ENCODE assay signal across 16 mouse cellular contexts in the genomic region with DNA sequence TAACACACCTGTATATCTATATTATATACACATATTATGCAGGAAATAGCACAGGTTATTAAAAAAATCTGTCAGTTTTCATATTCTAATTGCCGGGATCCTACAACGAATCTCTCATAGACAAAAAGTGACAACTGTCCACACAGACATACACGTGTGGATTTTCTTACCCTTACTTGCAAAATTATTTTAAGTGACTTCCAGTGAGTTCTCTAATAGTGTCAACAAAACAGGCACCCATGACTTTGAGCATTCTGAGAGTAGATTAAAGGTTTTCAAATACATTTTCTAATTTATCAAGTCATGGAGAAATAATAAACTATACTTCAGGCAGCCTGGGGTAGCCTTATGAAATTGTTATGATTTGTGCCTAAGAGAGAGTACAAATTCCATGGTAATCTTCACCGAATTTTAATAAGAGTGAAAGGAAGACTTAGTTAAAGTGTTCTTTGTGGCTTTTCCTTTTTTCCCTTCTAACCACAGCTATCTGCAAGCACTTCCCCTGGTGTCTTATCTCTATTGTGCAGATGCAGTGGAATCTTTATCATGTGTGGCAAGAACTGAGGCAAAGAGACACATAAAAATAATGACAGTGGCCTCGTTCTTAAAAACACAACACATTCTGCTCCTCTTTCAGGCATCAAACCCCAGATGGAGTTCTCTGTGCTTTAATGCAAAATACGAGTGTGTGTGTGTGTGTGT.
A peak's percentile ranks its signal among the peaks of the same experiment; 100 is the strongest.
DNase-seq lines count a peak whose midpoint lies in the region; ATAC-seq and TF ChIP-seq lines count a peak whose summit lies in the region.
"Had no signal": no experiment of that assay in that cellular context is flagged by ENCODE, and none has a peak within 500 bp of the region (broad histone marks: within the 10 kb centered on the region; RNA-seq: fewer than 3 reads in every experiment).

No protein-coding gene starts in this region.

- H3K4me3 ChIP-seq in lung, embryonic 14.5 days (ENCODE audit: low read depth, low read length) = no peak overlapping the region
- H3K4me3 ChIP-seq in megakaryocyte, embryonic 14.5 days (replicated peaks) = peak overlapping the region; percentile 20
- H3K4me3 ChIP-seq: lung, embryonic 15.5 days had no signal

- H3K4me1 ChIP-seq in lung, embryonic 14.5 days (ENCODE audit: insufficient read depth) = no peaks in the 10 kb centered on the region; the same call in 1 of the 2 replicates
- H3K4me1 ChIP-seq in megakaryocyte, embryonic 14.5 days = peaks cover 31% of the 10 kb centered on the region
- H3K4me1 ChIP-seq: lung, embryonic 15.5 days had no signal

- ATAC-seq in lung, embryonic 14.5 days (ENCODE audit: insufficient read depth) = no peak
- peak; percentile 66 to 80; a peak in 3 of 4 replicates for ATAC-seq in hematopoietic stem cell, adult 5-6 weeks (replicated peaks in 1 of 2; ENCODE audit: insufficient read depth in 1 of 2, low FRiP score in 2 of 2, low TSS enrichment in 1 of 2, low read depth in 1 of 2, poor library complexity in 2 of 2, severe bottlenecking in 2 of 2)

- DNase-seq in lung, embryonic 14.5 days = peak; percentile 17
- no peak for DNase-seq in lung, postnatal 25 days (ENCODE audit: low spot score)
- peak; percentile 42 for DNase-seq in brain, embryonic 14.5 days (ENCODE audit: low read depth)
- no peak for DNase-seq in adrenal gland, postnatal 14 days
- DNase-seq in gastrocnemius, postnatal 10 days = no peak
- no peak for DNase-seq in kidney, adult 8-10 months
- DNase-seq: cerebellum, adult 9-10 months; heart, adult 11 months; layer of hippocampus, adult 9-11 months; left cerebral cortex, postnatal 4 days; right cerebral cortex, postnatal 4 days had no signal

- H3K36me3 ChIP-seq in lung, embryonic 14.5 days (ENCODE audit: insufficient read depth) = no peaks in the 10 kb centered on the region
- H3K36me3 ChIP-seq in megakaryocyte, embryonic 14.5 days (replicated peaks; ENCODE audit: low read length) = no peaks in the 10 kb centered on the region
- H3K36me3 ChIP-seq: lung, embryonic 15.5 days had no signal

- H3K4me2 ChIP-seq in lung, embryonic 14.5 days = no peak overlapping the region
- H3K4me2 ChIP-seq: lung, embryonic 15.5 days; midbrain, embryonic 11.5 days had no signal

- H3K9ac ChIP-seq in lung, embryonic 14.5 days = no peak overlapping the region
- H3K9ac ChIP-seq: lung, embryonic 15.5 days had no signal

- no peak overlapping the region for H3K27ac ChIP-seq in lung, embryonic 14.5 days (ENCODE audit: low read depth)
- H3K27ac ChIP-seq: kidney, postnatal 0 days; lung, embryonic 15.5 days had no signal

- no peak for TF ChIP-seq CTCF in lung, embryonic 14.5 days (IDR thresholded peaks at IDR 0.05; ENCODE audit: low read depth)
- no peak for TF ChIP-seq CTCF in brain, embryonic 14.5 days (IDR thresholded peaks at IDR 0.05; ENCODE audit: borderline replicate concordance, extremely low read depth, insufficient read depth, insufficient read length)

- no peaks in the 10 kb centered on the region for H3K9me3 ChIP-seq in lung, embryonic 14.5 days (ENCODE audit: low read depth, low read length)
- H3K9me3 ChIP-seq in megakaryocyte, embryonic 14.5 days = no peaks in the 10 kb centered on the region
- H3K9me3 ChIP-seq: lung, embryonic 15.5 days had no signal

- no peak for TF ChIP-seq POLR2A in brain, embryonic 14.5 days (IDR thresholded peaks at IDR 0.05; ENCODE audit: borderline replicate concordance, extremely low read depth, insufficient read depth, insufficient read length, poor library complexity, severe bottlenecking)

- no peaks in the 10 kb centered on the region for H3K27me3 ChIP-seq in lung, embryonic 14.5 days (ENCODE audit: insufficient read depth, low read length)
- H3K27me3 ChIP-seq in megakaryocyte, embryonic 14.5 days (replicated peaks) = no peaks in the 10 kb centered on the region
- H3K27me3 ChIP-seq: lung, embryonic 15.5 days had no signal

- WGBS in lung, embryonic 14.5 days = 42% methylated on average over 6 of the region's 6 CpGs

Comparison
In these comparisons a context has a peak if more than half of its experiments do, and no peak if none do; other contexts are left out.
1. DNase-seq: peak in lung, embryonic 14.5 days (single experiment) and brain, embryonic 14.5 days (single experiment); none in lung, postnatal 25 days (single experiment), adrenal gland, postnatal 14 days (single experiment), gastrocnemius, postnatal 10 days (single experiment) and kidney, adult 8-10 months (0 of 2).